ENCODE assay signal across 26 mouse cellular contexts in the genomic region with DNA sequence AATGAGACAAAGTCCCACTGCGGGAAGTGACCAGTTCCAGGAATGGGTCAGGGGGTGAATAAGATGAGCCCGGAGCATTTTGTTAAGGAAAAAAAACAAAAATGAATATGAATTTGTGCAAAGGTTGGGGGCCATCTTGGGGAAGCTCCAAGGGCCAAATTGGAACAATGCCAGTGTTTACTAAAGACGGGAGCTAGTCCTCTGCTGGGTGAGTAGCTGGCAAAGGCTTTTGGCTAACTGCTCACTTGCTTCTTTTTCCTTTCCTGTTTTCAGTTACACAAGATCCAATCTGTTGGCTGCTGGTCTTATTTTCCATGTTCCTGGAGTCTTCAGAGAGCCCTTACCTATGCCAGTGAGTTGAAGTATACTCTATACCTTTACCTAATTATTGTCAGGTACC.
DNase-seq lines count a peak whose midpoint lies in the region; ATAC-seq and TF ChIP-seq lines count a peak whose summit lies in the region.
"Had no signal": no experiment of that assay in that cellular context is flagged by ENCODE, and none has a peak within 500 bp of the region (broad histone marks: within the 10 kb centered on the region; RNA-seq: fewer than 3 reads in every experiment).

No protein-coding gene starts in this region.

- H3K27ac ChIP-seq in gastrocnemius, adult 2 months, result peak overlapping the region; percentile 63
- no peak overlapping the region for H3K27ac ChIP-seq in lung, embryonic 14.5 days (ENCODE audit: low read depth)
- H3K27ac ChIP-seq: embryonic facial prominence, embryonic 12.5 days; embryonic facial prominence, embryonic 15.5 days; heart, embryonic 15.5 days; hindbrain, embryonic 10.5 days; hindbrain, embryonic 13.5 days had no signal

- H3K4me2 ChIP-seq in lung, embryonic 14.5 days, result no peak overlapping the region
- H3K4me2 ChIP-seq: embryonic facial prominence, embryonic 12.5 days; embryonic facial prominence, embryonic 15.5 days; heart, embryonic 12.5 days; heart, embryonic 15.5 days; hindbrain, embryonic 13.5 days had no signal

- H3K36me3 ChIP-seq in lung, embryonic 14.5 days (ENCODE audit: insufficient read depth), result no peaks in the 10 kb centered on the region
- H3K36me3 ChIP-seq: embryonic facial prominence, embryonic 12.5 days; embryonic facial prominence, embryonic 15.5 days; heart, embryonic 12.5 days; heart, embryonic 15.5 days; hindbrain, embryonic 10.5 days; hindbrain, embryonic 13.5 days had no signal

- H3K27me3 ChIP-seq in lung, embryonic 14.5 days (ENCODE audit: insufficient read depth, low read length), result no peaks in the 10 kb centered on the region
- H3K27me3 ChIP-seq: embryonic facial prominence, embryonic 12.5 days; embryonic facial prominence, embryonic 15.5 days; heart, embryonic 12.5 days; heart, embryonic 15.5 days; hindbrain, embryonic 13.5 days had no signal

- TF ChIP-seq CTCF in gastrocnemius, adult 2 months (IDR thresholded peaks at IDR 0.05), result no peak
- TF ChIP-seq CTCF in lung, embryonic 14.5 days (IDR thresholded peaks at IDR 0.05; ENCODE audit: low read depth), result no peak

- H3K9ac ChIP-seq in lung, embryonic 14.5 days, result no peak overlapping the region
- H3K9ac ChIP-seq: embryonic facial prominence, embryonic 12.5 days; embryonic facial prominence, embryonic 15.5 days; forebrain, postnatal 0 days; heart, embryonic 12.5 days; heart, embryonic 15.5 days; hindbrain, embryonic 13.5 days had no signal

- no peak for ATAC-seq in lung, embryonic 14.5 days (ENCODE audit: insufficient read depth)
- ATAC-seq: activated CD4-positive, CD25-positive, alpha-beta regulatory T cell, adult 4 months; CD4-positive, CD25-positive, alpha-beta regulatory T cell, adult 4 months; forebrain, embryonic 14.5 days; forebrain, postnatal 0 days; hindbrain, embryonic 16.5 days had no signal

- intact Hi-C loops in gastrocnemius, adult 2 months (cut with DNase I), result no loop called here
- intact Hi-C loops in gastrocnemius, postnatal 36 days (cut with DNase I), result no loop called here

- H3K9me3 ChIP-seq in lung, embryonic 14.5 days (ENCODE audit: low read depth, low read length), result no peaks in the 10 kb centered on the region
- H3K9me3 ChIP-seq: embryonic facial prominence, embryonic 12.5 days; embryonic facial prominence, embryonic 15.5 days; heart, embryonic 15.5 days; hindbrain, embryonic 10.5 days; hindbrain, embryonic 13.5 days had no signal

- H3K4me3 ChIP-seq in gastrocnemius, adult 2 months, result no peak overlapping the region
- H3K4me3 ChIP-seq in lung, embryonic 14.5 days (ENCODE audit: low read depth, low read length), result no peak overlapping the region
- H3K4me3 ChIP-seq: embryonic facial prominence, embryonic 12.5 days; embryonic facial prominence, embryonic 15.5 days; heart, embryonic 12.5 days; heart, embryonic 15.5 days; hindbrain, embryonic 10.5 days; hindbrain, embryonic 13.5 days had no signal

- WGBS in lung, embryonic 14.5 days, result 48% methylated on average over 3 of the region's 3 CpGs

- H3K4me1 ChIP-seq in lung, embryonic 14.5 days (ENCODE audit: insufficient read depth), result no peaks in the 10 kb centered on the region
- H3K4me1 ChIP-seq: embryonic facial prominence, embryonic 12.5 days; embryonic facial prominence, embryonic 15.5 days; heart, embryonic 12.5 days; heart, embryonic 15.5 days; hindbrain, embryonic 10.5 days; hindbrain, embryonic 13.5 days had no signal

- no peak for DNase-seq in gastrocnemius, adult 2 months
- DNase-seq in gastrocnemius, postnatal 36 days, result no peak
- DNase-seq in lung, embryonic 14.5 days, result peak; percentile 75
- no peak for DNase-seq in lung, postnatal 14 days
- DNase-seq in lung, postnatal 25 days (ENCODE audit: low spot score), result peak; percentile 16
- DNase-seq in lung, adult 18-20 months, result no peak
- peak; percentile 44 for DNase-seq in lung, postnatal 36 days
- no peak for DNase-seq in frontal cortex, postnatal 36 days (ENCODE audit: low spot score in 2 of 2)
- DNase-seq: adrenal gland, postnatal 14 days; cerebellum, adult 18-20 months; cerebellum, adult 9-10 months; cerebellum, postnatal 25 days; forebrain, postnatal 0 days; gastrocnemius, postnatal 10 days; heart, adult 11 months; heart, postnatal 10 days had no signal

Comparison
In these comparisons a context has a peak if more than half of its experiments do, and no peak if none do; other contexts are left out.
1. DNase-seq: peak in lung, embryonic 14.5 days (single experiment), lung, postnatal 25 days (single experiment) and lung, postnatal 36 days (single experiment); none in gastrocnemius, adult 2 months (single experiment), gastrocnemius, postnatal 36 days (0 of 2), lung, postnatal 14 days (single experiment), lung, adult 18-20 months (0 of 2) and frontal cortex, postnatal 36 days (0 of 2).